Mouse (Mus musculus): Measurements from ENCODE around the gene Gtf2ird1. TPM values are rescaled to one million over a fixed set of nuclear protein-coding genes. Genes with fewer than 3 reads are reported as not detected.
"Not testable (repeated sequence)": the region's sequence is repeated elsewhere in the genome, so short reads cannot be mapped to it uniquely, and the experiment has no call there.

Gtf2ird1 gene
- polyA plus RNA-seq, 1 experiment from 2014 or later, result 74.5 TPM

DNA sequence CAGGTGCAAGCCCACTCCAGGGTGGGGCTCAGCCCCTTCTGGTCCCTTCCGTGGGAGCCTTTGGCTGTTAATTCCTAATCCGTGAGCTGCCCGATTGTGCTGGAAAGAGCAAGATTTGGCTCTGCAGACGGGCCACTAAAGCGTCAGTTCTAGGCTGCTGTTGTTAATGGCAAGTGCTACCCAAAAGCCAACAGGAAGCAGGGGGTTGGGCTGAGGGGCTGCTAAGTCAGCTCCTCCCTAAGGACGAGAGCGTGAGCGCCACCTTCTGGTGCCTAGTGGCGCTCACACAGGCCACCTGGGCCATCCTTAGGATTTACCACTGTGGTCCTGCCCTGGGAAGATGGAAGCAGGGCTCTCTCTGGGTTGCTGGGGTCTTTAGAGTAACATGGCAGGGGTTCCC, 33.1 kb upstream of the Gtf2ird1 start:
- no peak for ATAC-seq (ENCODE audit: low FRiP score)
- peaks cover 57% of the 10 kb centered on the region for H3K36me3 ChIP-seq
- H3K4me3 ChIP-seq, result no peak overlapping the region
- no peak overlapping the region for H3K9ac ChIP-seq
- H3K27me3 ChIP-seq, result no peaks in the 10 kb centered on the region
- H3K9me3 ChIP-seq, result no peaks in the 10 kb centered on the region
- 35% methylated on average over 9 of the region's 9 CpGs for WGBS
- no peak overlapping the region for H3K4me2 ChIP-seq
- no peaks in the 10 kb centered on the region for H3K4me1 ChIP-seq (replicated peaks)
- H3K27ac ChIP-seq, result no peak overlapping the region

GRCm38 (mm10) chr5:134488596-134488995, 32.1 kb upstream of the Gtf2ird1 start:
- Histone ChIP-seq H3K36me3 (peaks cover 47% of the 10 kb centered on the region), H3K4me1 (replicated peaks) (no peaks in the 10 kb centered on the region), H3K27ac (peak overlapping the region; percentile 62; the same call in 1 of the 2 replicates), H3K27me3 (no peaks in the 10 kb centered on the region), H3K4me2 (no peak overlapping the region), H3K9ac (no peak overlapping the region), H3K4me3 (no peak overlapping the region), H3K9me3 (no peaks in the 10 kb centered on the region)
- WGBS, result 90% methylated on average over 4 of the region's 4 CpGs
- no peak for ATAC-seq (ENCODE audit: low FRiP score)

DNA sequence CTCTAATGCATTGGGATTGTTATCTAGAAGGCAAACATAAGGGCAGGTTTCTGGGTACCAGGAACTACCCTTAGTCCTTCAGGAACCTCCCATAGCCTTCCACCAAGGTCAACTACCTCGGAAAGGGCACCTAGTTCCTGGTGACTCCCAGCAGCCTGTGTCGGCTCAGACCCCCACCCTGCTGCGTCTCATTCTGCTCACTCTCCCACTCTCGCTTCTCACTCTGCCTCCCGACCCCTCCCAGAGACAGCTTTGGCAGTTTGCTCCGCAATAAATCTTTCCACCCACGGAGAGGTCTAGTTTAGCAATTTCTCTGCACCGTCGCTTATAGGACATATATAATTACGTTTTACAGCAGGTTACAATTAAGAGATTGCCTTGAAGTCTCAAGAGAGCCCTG, 31.5 kb upstream of the Gtf2ird1 start:
- Histone ChIP-seq H3K36me3 (peaks cover 42% of the 10 kb centered on the region), H3K4me3 (no peak overlapping the region), H3K4me1 (replicated peaks) (no peaks in the 10 kb centered on the region), H3K4me2 (no peak overlapping the region), H3K9ac (no peak overlapping the region), H3K9me3 (no peaks in the 10 kb centered on the region), H3K27ac (peak overlapping the region; percentile 62; the same call in 1 of the 2 replicates), H3K27me3 (no peaks in the 10 kb centered on the region)
- ATAC-seq (ENCODE audit: low FRiP score), result no peak
- 68% methylated on average over 10 of the region's 10 CpGs for WGBS

DNA sequence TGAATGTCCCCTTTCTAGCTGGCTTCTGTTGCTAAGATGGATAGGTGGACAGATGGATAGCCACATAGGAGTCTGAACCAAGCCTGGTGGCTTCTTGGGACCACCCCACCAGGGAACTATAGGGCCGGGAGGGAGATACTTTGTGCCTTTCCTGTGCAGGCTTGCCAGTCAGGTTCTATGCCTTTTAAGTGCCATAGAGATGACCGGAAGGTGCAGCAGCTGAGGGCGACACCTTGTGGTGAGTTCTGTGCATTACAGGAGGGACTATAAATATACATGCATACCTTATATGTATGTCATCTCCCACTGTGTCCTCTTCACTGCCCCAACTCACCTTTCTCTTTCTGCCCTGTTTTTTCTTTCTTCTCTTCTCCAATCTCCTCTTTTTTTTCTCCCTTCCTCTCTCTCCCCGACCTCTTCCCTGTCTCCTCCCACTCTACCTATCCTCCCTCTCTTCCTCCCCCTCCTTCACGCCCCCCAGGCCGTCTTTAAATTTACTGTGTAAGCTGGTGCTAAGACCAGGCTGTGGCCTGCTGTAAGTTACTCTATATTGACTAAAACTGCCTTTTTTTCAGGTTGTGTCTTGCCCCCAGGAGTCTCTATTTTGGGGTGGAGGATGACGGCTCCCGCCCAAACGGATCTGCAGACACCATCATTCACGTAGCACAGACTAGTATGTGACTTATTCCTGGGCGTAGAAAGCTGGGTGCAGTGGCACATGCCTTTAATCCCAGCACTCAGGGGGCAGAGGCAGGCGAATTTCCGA, 29.6 kb upstream of the Gtf2ird1 start:
- 63% methylated on average over 13 of the region's 13 CpGs for WGBS
- Histone ChIP-seq H3K9ac (no peak overlapping the region), H3K4me2 (no peak overlapping the region), H3K4me3 (no peak overlapping the region), H3K27me3 (no peaks in the 10 kb centered on the region), H3K4me1 (replicated peaks) (no peaks in the 10 kb centered on the region), H3K36me3 (peaks cover 27% of the 10 kb centered on the region), H3K27ac (no peak overlapping the region), H3K9me3 (no peaks in the 10 kb centered on the region)
- peak; percentile 61 for ATAC-seq (ENCODE audit: low FRiP score)

GRCm38 (mm10) chr5:134485183-134485730, 28.7 kb upstream of the Gtf2ird1 start:
- 84% methylated on average over 7 of the region's 7 CpGs for WGBS
- Histone ChIP-seq H3K27ac (no peak overlapping the region), H3K27me3 (no peaks in the 10 kb centered on the region), H3K9ac (no peak overlapping the region), H3K4me2 (no peak overlapping the region), H3K9me3 (no peaks in the 10 kb centered on the region), H3K4me1 (replicated peaks) (no peaks in the 10 kb centered on the region), H3K36me3 (peaks cover 18% of the 10 kb centered on the region), H3K4me3 (no peak overlapping the region)
- ATAC-seq (ENCODE audit: low FRiP score), result no peak

DNA sequence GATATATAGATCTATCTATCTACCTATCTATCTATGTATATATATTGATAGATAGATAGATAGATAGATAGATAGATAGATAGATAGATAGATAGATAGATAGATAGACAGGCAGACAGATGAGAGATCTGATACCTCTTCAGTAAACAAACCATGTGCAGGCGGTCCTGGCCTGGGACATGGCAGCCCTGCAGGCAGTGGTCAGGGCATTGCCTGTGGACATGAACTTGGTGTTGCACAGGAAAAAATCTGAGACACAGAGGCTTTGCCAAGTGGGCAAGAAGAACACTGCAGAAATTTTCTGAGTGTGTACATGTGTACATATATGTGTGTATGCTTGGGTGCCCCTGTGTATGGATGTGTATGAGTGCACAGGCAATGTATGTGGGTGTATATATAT, 26.8 kb upstream of the Gtf2ird1 start:
- 80% methylated on average over 1 of the region's 1 CpGs for WGBS
- no peaks in the 10 kb centered on the region for H3K27me3 ChIP-seq
- H3K27ac ChIP-seq, result no peak overlapping the region
- H3K36me3 ChIP-seq, result peaks cover under 1% of the 10 kb centered on the region; the same call in 1 of the 2 replicates
- H3K9me3 ChIP-seq, result no peaks in the 10 kb centered on the region
- no peak overlapping the region for H3K4me2 ChIP-seq
- no peaks in the 10 kb centered on the region for H3K4me1 ChIP-seq (replicated peaks)
- no peak for ATAC-seq (ENCODE audit: low FRiP score)
- H3K4me3 ChIP-seq, result no peak overlapping the region
- no peak overlapping the region for H3K9ac ChIP-seq

DNA sequence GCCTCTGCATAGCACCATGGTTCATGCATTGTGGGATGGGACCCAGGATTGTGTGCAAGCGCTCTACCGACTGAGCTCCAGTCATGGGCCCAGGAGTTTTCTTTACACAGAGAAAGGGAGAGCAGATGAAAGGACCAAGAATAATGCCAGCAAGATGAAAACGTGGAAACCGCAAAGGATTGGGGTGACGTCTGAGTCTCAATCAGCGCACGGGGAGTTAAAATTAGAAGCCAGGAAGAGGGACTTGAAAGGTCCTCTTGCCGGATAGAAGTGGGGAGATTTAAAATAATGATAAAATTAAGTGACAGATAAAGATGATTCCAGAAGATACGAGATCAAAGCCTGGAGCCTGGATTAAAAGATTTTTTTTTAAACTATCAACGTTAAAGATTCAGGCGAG, 25.8 kb upstream of the Gtf2ird1 start:
- H3K9me3 ChIP-seq, result no peaks in the 10 kb centered on the region
- WGBS, result 80% methylated on average over 11 of the region's 11 CpGs
- H3K4me1 ChIP-seq (replicated peaks), result no peaks in the 10 kb centered on the region
- ATAC-seq (ENCODE audit: low FRiP score), result no peak
- H3K27me3 ChIP-seq, result no peaks in the 10 kb centered on the region
- no peak overlapping the region for H3K4me2 ChIP-seq
- no peaks in the 10 kb centered on the region for H3K36me3 ChIP-seq
- H3K9ac ChIP-seq, result no peak overlapping the region
- no peak overlapping the region for H3K4me3 ChIP-seq
- H3K27ac ChIP-seq, result no peak overlapping the region

DNA sequence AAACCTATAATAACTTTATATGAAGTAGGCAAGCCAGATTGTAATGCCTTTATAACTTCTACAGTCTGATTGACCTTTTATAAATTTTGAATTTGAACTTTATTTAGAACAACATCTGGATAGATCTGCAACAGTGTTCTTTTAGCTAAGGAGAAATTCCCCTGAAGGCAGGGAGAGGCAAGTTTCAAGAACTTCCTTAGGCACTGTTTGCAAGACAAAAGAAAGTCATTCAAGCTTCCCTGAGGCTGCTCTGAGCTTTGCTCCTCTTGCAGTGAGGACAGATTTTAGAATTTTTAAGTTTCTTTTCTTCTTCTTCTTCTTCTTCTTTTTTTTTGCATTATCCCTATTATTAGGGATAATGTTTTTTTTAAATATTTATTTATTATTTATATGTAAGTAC, 22.4 kb upstream of the Gtf2ird1 start:
- H3K4me3 ChIP-seq; H3K4me1 ChIP-seq (replicated peaks); H3K27me3 ChIP-seq; H3K9ac ChIP-seq; H3K9me3 ChIP-seq; H3K4me2 ChIP-seq; ATAC-seq (ENCODE audit: low FRiP score); H3K27ac ChIP-seq; H3K36me3 ChIP-seq: not testable (repeated sequence)

GRCm38 (mm10) chr5:134475686-134476085, 19.2 kb upstream of the Gtf2ird1 start:
- not testable (repeated sequence) for H3K27me3 ChIP-seq; H3K9ac ChIP-seq; H3K9me3 ChIP-seq; H3K4me3 ChIP-seq; H3K36me3 ChIP-seq; H3K27ac ChIP-seq; H3K4me1 ChIP-seq (replicated peaks); H3K4me2 ChIP-seq; ATAC-seq (ENCODE audit: low FRiP score)
- 91% methylated on average over 7 of the region's 7 CpGs for WGBS

GRCm38 (mm10) chr5:134475006-134475605, 18.6 kb upstream of the Gtf2ird1 start:
- Histone ChIP-seq H3K27ac (no peak overlapping the region), H3K9me3 (peaks cover 3% of the 10 kb centered on the region; the same call in 1 of the 2 replicates), H3K27me3 (no peaks in the 10 kb centered on the region), H3K4me3 (no peak overlapping the region), H3K36me3 (no peaks in the 10 kb centered on the region), H3K9ac (no peak overlapping the region), H3K4me1 (replicated peaks) (no peaks in the 10 kb centered on the region), H3K4me2 (no peak overlapping the region)
- ATAC-seq (ENCODE audit: low FRiP score), result no peak
- 93% methylated on average over 6 of the region's 6 CpGs for WGBS

DNA sequence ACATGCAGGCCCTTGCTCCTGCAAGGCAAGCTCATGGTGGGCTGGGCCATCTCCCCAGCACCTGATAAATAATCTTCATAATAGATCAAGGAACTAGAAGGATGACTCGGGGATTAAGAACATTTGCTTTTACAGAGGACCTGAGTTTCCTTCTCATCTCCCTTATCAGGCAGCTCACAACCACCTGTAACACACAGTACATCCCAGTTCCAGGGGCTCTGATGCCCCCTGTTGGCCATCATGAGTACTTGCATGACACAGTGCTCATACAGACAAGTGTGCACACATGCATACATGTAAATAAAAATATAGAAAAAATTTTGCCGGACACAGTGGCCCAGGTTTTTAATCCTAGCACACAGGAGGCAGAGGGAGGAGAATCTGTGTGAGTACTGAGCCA, 17.4 kb upstream of the Gtf2ird1 start:
- Histone ChIP-seq H3K9me3 (peaks cover 3% of the 10 kb centered on the region; the same call in 1 of the 2 replicates), H3K27ac (no peak overlapping the region), H3K4me1 (replicated peaks) (no peaks in the 10 kb centered on the region), H3K36me3 (no peaks in the 10 kb centered on the region), H3K27me3 (no peaks in the 10 kb centered on the region), H3K4me3 (no peak overlapping the region), H3K9ac (no peak overlapping the region), H3K4me2 (no peak overlapping the region)
- 89% methylated on average over 2 of the region's 2 CpGs for WGBS
- no peak for ATAC-seq (ENCODE audit: low FRiP score)

DNA sequence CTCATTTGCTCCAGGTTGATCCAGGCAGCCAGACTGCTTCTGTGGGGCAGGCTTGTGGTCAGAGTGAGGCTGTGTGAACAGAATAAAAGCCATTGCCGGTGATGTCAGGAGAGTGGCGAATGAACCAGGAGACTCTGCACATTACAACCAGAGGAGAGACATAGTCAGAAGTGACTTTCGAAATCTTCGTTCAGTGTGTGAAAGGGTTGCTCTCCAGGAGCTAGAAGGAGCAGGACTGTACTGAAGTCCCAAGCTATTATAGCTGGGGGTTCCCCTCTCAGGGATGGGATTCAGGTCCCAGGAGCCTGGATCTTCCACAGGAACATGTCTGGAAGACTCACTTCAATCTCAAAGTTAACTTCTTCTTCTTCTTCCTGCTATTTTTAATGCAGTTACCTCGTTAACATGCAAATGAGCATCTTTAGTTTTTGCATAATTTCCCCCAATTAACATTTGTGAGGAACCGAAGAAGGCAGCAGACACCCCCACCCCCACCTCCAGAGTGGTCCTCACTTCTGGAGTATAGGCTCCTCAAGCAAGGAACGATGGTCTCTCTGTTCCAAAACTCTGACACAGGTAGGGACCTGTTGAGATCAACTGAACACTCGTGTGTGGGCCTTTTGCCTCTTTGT, 14.1 kb upstream of the Gtf2ird1 start:
- Histone ChIP-seq H3K4me2 (no peak overlapping the region), H3K4me3 (no peak overlapping the region), H3K9ac (no peak overlapping the region), H3K36me3 (no peaks in the 10 kb centered on the region), H3K4me1 (replicated peaks) (peaks cover 15% of the 10 kb centered on the region), H3K9me3 (peaks cover 3% of the 10 kb centered on the region; the same call in 1 of the 2 replicates), H3K27me3 (no peaks in the 10 kb centered on the region), H3K27ac (no peak overlapping the region)
- WGBS, result 82% methylated on average over 8 of the region's 8 CpGs
- ATAC-seq (ENCODE audit: low FRiP score), result no peak
